Mouse (Mus musculus): Measurements from ENCODE around the gene Ccdc50.

Ccdc50 gene

GRCm38 (mm10) chr16:27395251-27396037 is 6.8 kb downstream of the Ccdc50 start:
- DNase-seq (ENCODE audit: low read depth, low spot score) = no peak

GRCm38 (mm10) chr16:27396951-27397350 is 8.3 kb downstream of the Ccdc50 start:
- no peak for DNase-seq (ENCODE audit: low read depth, low spot score)

GRCm38 (mm10) chr16:27399026-27399718 is 10.5 kb downstream of the Ccdc50 start:
- DNase-seq (ENCODE audit: low read depth, low spot score) = no peak

GRCm38 (mm10) chr16:27399719-27400253 is 11.1 kb downstream of the Ccdc50 start:
- DNase-seq (ENCODE audit: low read depth, low spot score) = no peak

- no peak for DNase-seq (ENCODE audit: low read depth, low spot score)
These were observed 12.9 kb downstream of the Ccdc50 start for GRCm38 (mm10) chr16:27401579-27401978.

- no peak for DNase-seq (ENCODE audit: low read depth, low spot score)
These were observed 15.4 kb downstream of the Ccdc50 start for GRCm38 (mm10) chr16:27404107-27404506.

GRCm38 (mm10) chr16:27416937-27417584 is 28.4 kb downstream of the Ccdc50 start:
- DNase-seq (ENCODE audit: low read depth, low spot score) = no peak

GRCm38 (mm10) chr16:27417632-27418031 is 29.0 kb downstream of the Ccdc50 start:
- DNase-seq (ENCODE audit: low read depth, low spot score) = no peak

- DNase-seq (ENCODE audit: low read depth, low spot score) = no peak
These were observed 32.3 kb downstream of the Ccdc50 start for GRCm38 (mm10) chr16:27420982-27421381.

GRCm38 (mm10) chr16:27435034-27435433 is 46.4 kb downstream of the Ccdc50 start:
- no peak for DNase-seq (ENCODE audit: low read depth, low spot score)

- DNase-seq (ENCODE audit: low read depth, low spot score) = no peak
These were observed 55.3 kb downstream of the Ccdc50 start for GRCm38 (mm10) chr16:27443941-27444340.

- no peak for DNase-seq (ENCODE audit: low read depth, low spot score)
These were observed 60.7 kb downstream of the Ccdc50 start for GRCm38 (mm10) chr16:27449360-27449759.

GRCm38 (mm10) chr16:27450655-27451054 is 62.0 kb downstream of the Ccdc50 start:
- no peak for DNase-seq (ENCODE audit: low read depth, low spot score)

- DNase-seq (ENCODE audit: low read depth, low spot score) = no peak
These were observed 64.7 kb downstream of the Ccdc50 start for GRCm38 (mm10) chr16:27453396-27453795.

- DNase-seq (ENCODE audit: low read depth, low spot score) = no peak
These were observed 65.2 kb downstream of the Ccdc50 start for GRCm38 (mm10) chr16:27453823-27454222.

GRCm38 (mm10) chr16:27457273-27457672 is 68.6 kb downstream of the Ccdc50 start:
- DNase-seq (ENCODE audit: low read depth, low spot score) = peak; percentile 79

GRCm38 (mm10) chr16:27468731-27469130 is 80.1 kb downstream of the Ccdc50 start:
- peak; percentile 51 for DNase-seq (ENCODE audit: low read depth, low spot score)

- DNase-seq (ENCODE audit: low read depth, low spot score) = no peak
These were observed 82.7 kb downstream of the Ccdc50 start for GRCm38 (mm10) chr16:27471389-27471788.

- no peak for DNase-seq (ENCODE audit: low read depth, low spot score)
These were observed 95.2 kb downstream of the Ccdc50 start for GRCm38 (mm10) chr16:27483834-27484233.
